Mouse (Mus musculus) CH12.LX (cell line): Measurements from ENCODE around the gene Apex1. TPM values are rescaled to one million over a fixed set of nuclear protein-coding genes. Genes with fewer than 3 reads are reported as not detected.
"Not testable (repeated sequence)": the region's sequence is repeated elsewhere in the genome, so short reads cannot be mapped to it uniquely, and the experiment has no call there.

Experiments
- DNase-seq: peaks from one replicate; pipeline ENCODE4 v3.0.0-alpha.2; 2013; ENCODE audit errors: extremely low read depth
- H3K27ac ChIP-seq: 2 replicates; pipeline ENCODE4 v1.5.1; 2012; ENCODE audit warnings: low read depth, mild to moderate bottlenecking, control low read depth, moderate library complexity; ENCODE audit not compliant: insufficient read depth
- H3K27me3 ChIP-seq: replicated peaks from 2 replicates; pipeline ENCODE3; 2012; ENCODE audit warnings: inconsistent platforms
- H3K36me3 ChIP-seq, 2 experiments: replicated peaks in 1 of 2; 2 replicates each; pipeline versions ENCODE3 to v1.6.1; 2012; ENCODE audit warnings: inconsistent platforms in 1 of 2, low read length in 1 of 2, mild to moderate bottlenecking in 1 of 2, mixed read lengths in 1 of 2, moderate library complexity in 1 of 2; ENCODE audit not compliant: control insufficient read depth in 1 of 2, insufficient read depth in 1 of 2
- H3K4me1 ChIP-seq, 2 experiments: 2 replicates each; pipeline ENCODE4 v1.6.1; 2012; ENCODE audit warnings: inconsistent platforms in 1 of 2, moderate library complexity in 1 of 2; ENCODE audit not compliant: insufficient read depth in 2 of 2, control insufficient read depth in 1 of 2
- H3K4me2 ChIP-seq: 2 replicates; pipeline ENCODE4 v1.6.1; 2012; ENCODE audit warnings: low read depth, mild to moderate bottlenecking, control low read depth; ENCODE audit not compliant: poor library complexity, insufficient read depth, severe bottlenecking
- H3K4me3 ChIP-seq, 3 experiments: fragments of 150-350 bp in 1 of 3; sonication (generic) in 1 of 3; replicated peaks in 1 of 3; 2 replicates each; pipeline versions ENCODE3 to v1.5.1; 2011 to 2012; ENCODE audit warnings: low read depth in 2 of 3, low read length in 2 of 3, mild to moderate bottlenecking in 2 of 3, moderate library complexity in 2 of 3, control low read depth in 1 of 3, improper control_type of control experiment in 1 of 3, inconsistent platforms in 1 of 3, mixed read lengths in 1 of 3; ENCODE audit not compliant: poor library complexity in 1 of 3
- H3K79me2 ChIP-seq: replicated peaks from 2 replicates; pipeline ENCODE4 v1.6.1; 2012; ENCODE audit warnings: mild to moderate bottlenecking, moderate library complexity; ENCODE audit not compliant: control insufficient read depth, poor library complexity, insufficient read depth, severe bottlenecking; ENCODE audit errors: extremely low read depth
- H3K9ac ChIP-seq: 2 replicates; pipeline ENCODE4 v1.6.1; 2012; ENCODE audit warnings: low read depth, mild to moderate bottlenecking, control low read depth, moderate library complexity; ENCODE audit not compliant: insufficient read depth
- H3K9me3 ChIP-seq: replicated peaks from 2 replicates; pipeline ENCODE3; 2012; ENCODE audit warnings: low read length, inconsistent platforms, mixed read lengths
- CHD1 ChIP-seq: IDR thresholded peaks from 2 replicates; pipeline ENCODE4 v1.6.1; 2012; ENCODE audit warnings: low read depth, low read length, improper control_type of control experiment, inconsistent platforms
- CTCF ChIP-seq, 2 experiments: IDR thresholded peaks in 1 of 2; conservative IDR thresholded peaks in 1 of 2; 2 replicates each; pipeline ENCODE4 v1.5.1; 2011 to 2012; ENCODE audit warnings: low read depth in 2 of 2, low read length in 2 of 2, improper control_type of control experiment in 1 of 2, inconsistent platforms in 1 of 2, mild to moderate bottlenecking in 1 of 2, moderate library complexity in 1 of 2
- E2F4 ChIP-seq: IDR thresholded peaks from 2 replicates; pipeline ENCODE4 v1.6.1; 2011; ENCODE audit warnings: low read depth, low read length, improper control_type of control experiment; ENCODE audit not compliant: insufficient replicate concordance
- EP300 ChIP-seq: IDR thresholded peaks from 2 replicates; pipeline ENCODE4 v1.6.1; 2011; ENCODE audit warnings: low read length, improper control_type of control experiment
- GABPA ChIP-seq: IDR thresholded peaks from 2 replicates; pipeline ENCODE4 v1.6.1; 2012; ENCODE audit warnings: low read depth, low read length, improper control_type of control experiment, inconsistent platforms; ENCODE audit not compliant: insufficient replicate concordance
- KAT2A ChIP-seq: IDR thresholded peaks from 2 replicates; pipeline ENCODE4 v1.6.1; 2012; ENCODE audit warnings: low read length, improper control_type of control experiment, inconsistent platforms; ENCODE audit not compliant: insufficient replicate concordance
- MAFK ChIP-seq: IDR thresholded peaks from 2 replicates; pipeline ENCODE4 v1.6.1; 2011; ENCODE audit warnings: low read length, improper control_type of control experiment; ENCODE audit not compliant: insufficient replicate concordance
- MAX ChIP-seq: IDR thresholded peaks from 2 replicates; pipeline ENCODE4 v1.6.1; 2011; ENCODE audit warnings: low read length, improper control_type of control experiment
- MAZ ChIP-seq: IDR thresholded peaks from 2 replicates; pipeline ENCODE4 v1.6.1; 2012; ENCODE audit warnings: low read depth, mild to moderate bottlenecking, inconsistent platforms, low read length, improper control_type of control experiment, moderate library complexity
- SIN3A ChIP-seq: IDR thresholded peaks from 2 replicates; pipeline ENCODE4 v1.6.1; 2012; ENCODE audit warnings: low read length, improper control_type of control experiment, inconsistent platforms
- ZKSCAN1 ChIP-seq: IDR thresholded peaks from 2 replicates; pipeline ENCODE4 v1.6.1; 2012; ENCODE audit warnings: low read depth, inconsistent platforms, low read length, improper control_type of control experiment, borderline replicate concordance
- ZMIZ1 ChIP-seq: IDR thresholded peaks from 2 replicates; pipeline ENCODE4 v1.6.1; 2012; ENCODE audit warnings: low read depth, mild to moderate bottlenecking, inconsistent platforms, low read length, improper control_type of control experiment
- ZNF384 ChIP-seq: IDR thresholded peaks from 2 replicates; pipeline ENCODE4 v1.6.1; 2012; ENCODE audit warnings: low read depth, low read length, improper control_type of control experiment, inconsistent platforms
- dilution Hi-C: fragments of 300-500 bp; cut with MboI; formaldehyde crosslinking; loops from 2 replicates; pipeline ENCODE4 v1.14.3; 2020; ENCODE audit warnings: low sequenced_read_pairs; ENCODE audit not compliant: extremely low pct_unique_long_range_greater_than_20kb, extremely low pct_ligation_motif_present
- in situ Hi-C: fragments of 300-500 bp; cut with MboI; formaldehyde crosslinking; loops from 3 replicates; pipeline ENCODE4 v1.14.3; 2019; ENCODE audit warnings: low sequenced_read_pairs, low pct_ligation_motif_present, low pct_unique_long_range_greater_than_20kb, mixed read lengths
- polyA plus RNA-seq: library from polyadenylated mRNA; unstranded; fragments of >175 nt; gene quantifications from 2 replicates; pipeline ENCODE4 v1.2.1, GENCODE M21; 2012; ENCODE audit warnings: low read depth; ENCODE audit not compliant: insufficient read length
- total RNA-seq, 2 experiments: library from RNA; depleted of rRNA; stranded (reverse); fragments of 300-350 nt in 1 of 2; fragments of >200 nt in 1 of 2; gene quantifications; 2 replicates each; pipeline ENCODE4 v1.2.3; 2012 to 2014

Gene Apex1
- total and polyA plus RNA-seq, 3 experiments, result 178 to 427 (median 353) TPM

- H3K27ac ChIP-seq, result no peak within 1 kb of the TSS
- dilution Hi-C loops (no loop called here), in situ Hi-C loops (no loop called here)
- H3K4me2 ChIP-seq, result no peak within 1 kb of the TSS
- no peaks in the 10 kb centered on the region for H3K79me2 ChIP-seq
- no peaks in the 10 kb centered on the region for H3K27me3 ChIP-seq
- no peak for TF ChIP-seq ZNF384
- no peak for TF ChIP-seq GABPA
- TF ChIP-seq ZMIZ1, result no peak
- TF ChIP-seq EP300, result no peak
- TF ChIP-seq CHD1, result no peak
- no peak for TF ChIP-seq ZKSCAN1
- TF ChIP-seq MAX, result no peak
- no peak for TF ChIP-seq SIN3A
- no peak for TF ChIP-seq MAZ
- TF ChIP-seq CTCF (conservative IDR thresholded peaks at IDR 0.05 in 1 of 2, IDR thresholded peaks at IDR 0.05 in 1 of 2; ENCODE audit: low read depth in 2 of 2, low read length in 2 of 2), result no peak
- no peak for TF ChIP-seq MAFK
- TF ChIP-seq KAT2A, result no peak
- no peak for TF ChIP-seq E2F4
- H3K4me3 ChIP-seq, result no peak within 1 kb of the TSS
- H3K9ac ChIP-seq, result no peak within 1 kb of the TSS
- no peaks in the 10 kb centered on the region for H3K36me3 ChIP-seq
- H3K4me1 ChIP-seq, result peaks cover 4% of the 10 kb centered on the region in 2 experiments
- no peak for DNase-seq
- H3K9me3 ChIP-seq, result peaks cover 5% of the 10 kb centered on the region
Measured at GRCm38 (mm10) chr14:50897374-50897765, 27.4 kb upstream of the Apex1 start, which contains the start of gene Klhl33. TSS of gene Klhl33 (minus strand) at chr14:50897507.

- in situ Hi-C loops, H3K27me3 ChIP-seq, H3K79me2 ChIP-seq, H3K9ac ChIP-seq, H3K9me3 ChIP-seq, DNase-seq, dilution Hi-C loops, H3K4me2 ChIP-seq, H3K27ac ChIP-seq, H3K36me3 ChIP-seq, H3K4me3 ChIP-seq, H3K4me1 ChIP-seq: not testable (repeated sequence)
Measured at GRCm38 (mm10) chr14:50897992-50898391, 26.8 kb upstream of the Apex1 start.
